Mouse (Mus musculus) lung, adult 10 weeks (tissue): ENCODE results near the gene Cep295. TPM values are rescaled to one million over a fixed set of nuclear protein-coding genes. Genes with fewer than 3 reads are reported as not detected.

Source experiments
- polyA plus RNA-seq: library from polyadenylated mRNA; stranded (reverse); fragments of 350-450 nt; fragmentation: Illumina TruSeq; extraction: RNeasy Lipid Tissue Mini Kit (QIAGEN cat#74804); gene quantifications from one replicate; pipeline ENCODE4 v1.2.3, GENCODE M21; 2014; ENCODE audit warnings: low read depth, low replicate concordance; ENCODE audit not compliant: insufficient read depth

Gene Cep295
- polyA plus RNA-seq: 2.6 TPM

GRCm38 (mm10) chr9:15357484-15358275 is at the start of gene Cep295:
Gene Cep295, minus strand, starts transcription at chr9:15357788.

GRCm38 (mm10) chr9:15306398-15307119 is 51.0 kb downstream of the Cep295 start, which contains the start of gene 4931406C07Rik:
Gene 4931406C07Rik, minus strand, starts transcription at chr9:15306448.

GRCm38 (mm10) chr9:15305503-15306397 is 51.8 kb downstream of the Cep295 start, which contains the start of gene Taf1d:
Gene Taf1d, plus strand, starts transcription at chr9:15306214.

DNA sequence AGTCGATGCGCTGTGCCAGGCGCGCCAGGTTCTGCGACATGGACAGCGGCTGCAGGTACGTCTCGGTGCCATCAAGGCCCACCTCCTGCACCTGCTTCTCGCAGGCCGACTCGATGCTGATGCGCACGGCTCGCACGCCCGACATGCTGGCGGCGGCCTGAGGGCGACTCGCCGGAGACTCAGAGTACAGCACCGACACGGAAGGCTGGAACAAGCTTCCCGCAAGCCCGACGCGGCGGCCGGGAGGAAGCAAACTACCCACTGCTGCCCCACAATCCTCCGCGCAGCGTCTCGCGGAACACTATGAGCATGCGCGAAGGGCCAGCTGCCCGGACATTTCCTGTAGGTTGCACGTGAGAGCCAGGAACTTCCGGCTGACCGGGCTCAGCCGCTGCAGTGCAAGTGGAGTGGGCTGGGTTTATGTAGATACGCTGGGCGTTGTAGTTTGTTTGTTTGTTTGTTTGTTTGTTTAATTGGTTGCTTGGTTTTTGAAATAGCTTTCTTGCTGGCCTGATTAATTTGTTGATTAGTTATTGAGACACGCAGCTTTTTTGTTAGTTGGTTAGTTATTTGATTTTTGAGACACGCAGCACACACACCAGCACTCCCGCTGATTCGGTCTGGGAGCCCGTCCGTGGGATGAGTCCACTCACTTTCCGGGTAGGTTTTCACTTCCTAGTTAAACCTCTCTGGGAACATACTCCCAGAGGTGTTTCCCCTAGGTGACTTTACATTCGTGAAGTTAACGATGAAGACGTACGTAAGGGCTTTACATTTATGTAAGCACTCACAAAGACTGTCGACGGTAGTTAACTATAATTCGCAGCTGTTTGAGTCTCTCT is 77.7 kb downstream of the Cep295 start, which contains the start of gene Med17:
Gene Med17 (minus strand): TSS at position 283 of the 842 bp plus-strand sequence.

Other genes with a start within 250 kb of the Cep295 start
- not detected for gene Hephl1, start 245.7 kb downstream of the Cep295 start, polyA plus RNA-seq
- gene Vstm5, start 118.7 kb downstream of the Cep295 start, polyA plus RNA-seq: 0.60 TPM
- 26.3 TPM for gene Med17, start 77.9 kb downstream of the Cep295 start, polyA plus RNA-seq
- 17.4 TPM for gene Taf1d, start 51.6 kb downstream of the Cep295 start, polyA plus RNA-seq
- 22.3 TPM for gene 4931406C07Rik, start 51.3 kb downstream of the Cep295 start, polyA plus RNA-seq
- 49.6 TPM for gene Smco4, start 135.6 kb upstream of the Cep295 start, polyA plus RNA-seq